8 mouse cellular contexts compared by ENCODE assay signal in genomic region chr17:35002153-35002865, GRCm38 (mm10). TPM values are rescaled to one million over a fixed set of nuclear protein-coding genes. Genes with fewer than 3 reads are reported as not detected.
DNase-seq lines count a peak whose midpoint lies in the region; ATAC-seq and TF ChIP-seq lines count a peak whose summit lies in the region.

No protein-coding gene starts in this region.

- no peak for TF ChIP-seq POLR2A in bone marrow macrophage, adult 2 months (IDR thresholded peaks at IDR 0.05; ENCODE audit: borderline replicate concordance, low read depth, low read length)

- no peak for DNase-seq in left cerebral cortex, adult 2 months (ENCODE audit: extremely low spot score in 1 of 2, low spot score in 2 of 2)
- no peak for DNase-seq in left cerebral cortex, adult 9 months (ENCODE audit: low spot score in 2 of 2)
- DNase-seq in layer of hippocampus, postnatal 36 days: no peak
- no peak for DNase-seq in right cerebral cortex, postnatal 14 days
- DNase-seq in right cerebral cortex, postnatal 4 days: no peak

- no peaks in the 10 kb centered on the region for H3K27me3 ChIP-seq in heart, embryonic 16.5 days (ENCODE audit: control insufficient read depth, insufficient read depth, low read length)

- intact Hi-C loops in left cerebral cortex, adult 2 months (cut with DNase I): loop anchor here (5.0 kb wide), 1 partner anchor 120 kb away; the partner anchor contains the start of genes Csnk2b and Gpank1

- peak overlapping the region; percentile 5; the same call in 1 of the 2 replicates for H3K4me3 ChIP-seq in left cerebral cortex, adult 2 months
- H3K4me3 ChIP-seq in bone marrow macrophage, adult 2 months (ENCODE audit: insufficient read depth, low read length): peak overlapping the region; percentile 91
- H3K4me3 ChIP-seq in heart, embryonic 16.5 days (ENCODE audit: low read length): peak overlapping the region; percentile 90
- H3K4me3 ChIP-seq in macrophage (ENCODE audit: inconsistent target): peak overlapping the region; percentile 40

- H3K9ac ChIP-seq in heart, embryonic 16.5 days (ENCODE audit: low read length): peak overlapping the region; percentile 96

- peaks cover 60% of the 10 kb centered on the region for H3K79me2 ChIP-seq in macrophage (ENCODE audit: inconsistent target)

- no peak overlapping the region for H3K27ac ChIP-seq in left cerebral cortex, adult 2 months
- peak overlapping the region; percentile 96 for H3K27ac ChIP-seq in bone marrow macrophage, adult 2 months (ENCODE audit: insufficient read depth, low read depth, low read length)
- H3K27ac ChIP-seq in heart, embryonic 16.5 days (ENCODE audit: low read length): peak overlapping the region; percentile 98
- peak overlapping the region; percentile 70 for H3K27ac ChIP-seq in macrophage

- WGBS in heart, embryonic 16.5 days: 6% methylated on average over 12 of the region's 12 CpGs
- 3% methylated on average over 12 of the region's 12 CpGs for WGBS in macrophage (ENCODE audit: missing documents)

- no peaks in the 10 kb centered on the region for H3K9me3 ChIP-seq in heart, embryonic 16.5 days (replicated peaks; ENCODE audit: control insufficient read depth, low read length)

- no peak for ATAC-seq in heart, embryonic 16.5 days (replicated peaks; ENCODE audit: extremely low read depth, insufficient read depth, low FRiP score)

- H3K36me3 ChIP-seq in heart, embryonic 16.5 days (ENCODE audit: control insufficient read depth, insufficient read depth): peaks cover 36% of the 10 kb centered on the region
- H3K36me3 ChIP-seq in macrophage (ENCODE audit: inconsistent target): peaks cover 13% of the 10 kb centered on the region; the same call in 1 of the 2 replicates

- H3K4me2 ChIP-seq in heart, embryonic 16.5 days (ENCODE audit: low read depth, low read length): peak overlapping the region; percentile 99

- H3K4me1 ChIP-seq in bone marrow macrophage, adult 2 months (ENCODE audit: control insufficient read depth, insufficient read depth, low read length): peaks cover 18% of the 10 kb centered on the region
- peaks cover 38% of the 10 kb centered on the region for H3K4me1 ChIP-seq in heart, embryonic 16.5 days (ENCODE audit: control insufficient read depth, insufficient read depth, low read length)

- no peak for TF ChIP-seq CTCF in left cerebral cortex, adult 2 months (IDR thresholded peaks at IDR 0.05)
- TF ChIP-seq CTCF in bone marrow macrophage, adult 2 months (IDR thresholded peaks at IDR 0.05; ENCODE audit: low read depth, low read length): no peak

RNA-seq across cellular contexts. Expression of gene Vars, which starts 1.5 kb away (rescaled TPM):
- 10 to 100 TPM; 44.1 to 46.6 TPM for total RNA-seq in left cerebral cortex, adult 2 months (2021)
- 28.4 and 35.2 TPM in 2 replicates for polyA plus RNA-seq in bone marrow macrophage, adult 2 months (2012; ENCODE audit: insufficient read depth, insufficient read length, missing spikeins)
- polyA plus RNA-seq in heart, embryonic 16.5 days (2015; fragmentation: Nextera tagmentation; extraction: Ambion mirVana): 69.9 and 75.0 TPM in 2 replicates
- 100 to 1,000 TPM in 1 of 26 experiments, 10 to 100 TPM in 22, 1 to 10 TPM in 3; 5.5 to 107 (median 40.8) TPM for total RNA-seq in macrophage (2018; cell fraction: chromatin; rRNA removed)
- total RNA-seq in macrophage (2018; cell fraction: cytosol; rRNA removed): 10 to 100 TPM; 13.8 to 26.9 (median 20.9) TPM
- total RNA-seq in macrophage (2018; cell fraction: nucleus; rRNA removed): 10 to 100 TPM; 10.8 to 83.2 (median 27.1) TPM
- polyA plus RNA-seq in macrophage (2018): 7.7 to 37.5 TPM (median 19.2 TPM) in 3 replicates
- total RNA-seq in layer of hippocampus, postnatal 36 days (2021): 10 to 100 TPM; 45.1 to 50.1 TPM

RNA-seq across cellular contexts. Expression of gene Vwa7, which starts 14.1 kb away (rescaled TPM):
- total RNA-seq in left cerebral cortex, adult 2 months (2021): under 1 TPM; 0.40 to 0.43 TPM
- 0.31 and 0.34 TPM in 2 replicates for polyA plus RNA-seq in bone marrow macrophage, adult 2 months (2012; ENCODE audit: insufficient read depth, insufficient read length, missing spikeins)
- polyA plus RNA-seq in heart, embryonic 16.5 days (2015; fragmentation: Nextera tagmentation; extraction: Ambion mirVana): 0.27 and 0.34 TPM in 2 replicates
- under 1 TPM in 9 of 26 experiments, not detected in 17; 0.16 to 0.29 (median 0.20) TPM for total RNA-seq in macrophage (2018; cell fraction: chromatin; rRNA removed)
- total RNA-seq in macrophage (2018; cell fraction: cytosol; rRNA removed): under 1 TPM in 24 of 26 experiments, not detected in 2; 0.03 to 0.18 (median 0.09) TPM
- total RNA-seq in macrophage (2018; cell fraction: nucleus; rRNA removed): under 1 TPM in 11 of 26 experiments, not detected in 15; 0.10 to 0.64 (median 0.17) TPM
- 0.06 to 0.32 TPM (median 0.07 TPM) in 3 replicates for polyA plus RNA-seq in macrophage (2018)
- total RNA-seq in layer of hippocampus, postnatal 36 days (2021): under 1 TPM; 0.22 to 0.33 TPM

RNA-seq across cellular contexts. Expression of gene Lsm2, which starts 20.6 kb away (rescaled TPM):
- 10 to 100 TPM; 15.8 to 18.4 TPM for total RNA-seq in left cerebral cortex, adult 2 months (2021)
- 37.1 and 44.0 TPM in 2 replicates for polyA plus RNA-seq in bone marrow macrophage, adult 2 months (2012; ENCODE audit: insufficient read depth, insufficient read length, missing spikeins)
- polyA plus RNA-seq in heart, embryonic 16.5 days (2015; fragmentation: Nextera tagmentation; extraction: Ambion mirVana): 132 and 134 TPM in 2 replicates
- 10 to 100 TPM in 16 of 26 experiments, 1 to 10 TPM in 10; 3.4 to 21.3 (median 10.7) TPM for total RNA-seq in macrophage (2018; cell fraction: chromatin; rRNA removed)
- total RNA-seq in macrophage (2018; cell fraction: cytosol; rRNA removed): 10 to 100 TPM; 10.6 to 20.3 (median 17.3) TPM
- total RNA-seq in macrophage (2018; cell fraction: nucleus; rRNA removed): 10 to 100 TPM in 13 of 26 experiments, 1 to 10 TPM in 13; 4.2 to 37.3 (median 9.8) TPM
- 16.5 to 52.8 TPM (median 51.4 TPM) in 3 replicates for polyA plus RNA-seq in macrophage (2018)
- 10 to 100 TPM; 17.3 to 19.1 TPM for total RNA-seq in layer of hippocampus, postnatal 36 days (2021)

RNA-seq across cellular contexts. Expression of gene Sapcd1, which starts 25.5 kb away (rescaled TPM):
- under 1 TPM in 1 of 2 experiments, not detected in 1; 0.59 TPM for total RNA-seq in left cerebral cortex, adult 2 months (2021)
- polyA plus RNA-seq in bone marrow macrophage, adult 2 months (2012; ENCODE audit: insufficient read depth, insufficient read length, missing spikeins): not detected in 2 replicates
- 1.9 and 3.0 TPM in 2 replicates for polyA plus RNA-seq in heart, embryonic 16.5 days (2015; fragmentation: Nextera tagmentation; extraction: Ambion mirVana)
- total RNA-seq in macrophage (2018; cell fraction: chromatin; rRNA removed): 1 to 10 TPM in 7 of 26 experiments, under 1 TPM in 1, not detected in 18; 0.82 to 2.5 (median 1.5) TPM
- total RNA-seq in macrophage (2018; cell fraction: cytosol; rRNA removed): not detected
- not detected for total RNA-seq in macrophage (2018; cell fraction: nucleus; rRNA removed)
- not detected in 3 replicates for polyA plus RNA-seq in macrophage (2018)
- total RNA-seq in layer of hippocampus, postnatal 36 days (2021): under 1 TPM; 0.62 to 0.94 TPM

RNA-seq across cellular contexts. Expression of gene Hspa1l, which starts 29.8 kb away (rescaled TPM):
- under 1 TPM; 0.34 to 0.42 TPM for total RNA-seq in left cerebral cortex, adult 2 months (2021)
- not detected in 2 replicates for polyA plus RNA-seq in bone marrow macrophage, adult 2 months (2012; ENCODE audit: insufficient read depth, insufficient read length, missing spikeins)
- 3.1 and 4.2 TPM in 2 replicates for polyA plus RNA-seq in heart, embryonic 16.5 days (2015; fragmentation: Nextera tagmentation; extraction: Ambion mirVana)
- under 1 TPM in 16 of 26 experiments, not detected in 10; 0.33 to 0.86 (median 0.56) TPM for total RNA-seq in macrophage (2018; cell fraction: chromatin; rRNA removed)
- 1 to 10 TPM in 24 of 26 experiments, under 1 TPM in 2; 0.57 to 2.0 (median 1.3) TPM for total RNA-seq in macrophage (2018; cell fraction: cytosol; rRNA removed)
- total RNA-seq in macrophage (2018; cell fraction: nucleus; rRNA removed): 1 to 10 TPM in 7 of 26 experiments, under 1 TPM in 18, not detected in 1; 0.23 to 1.8 (median 0.72) TPM
- polyA plus RNA-seq in macrophage (2018): 0.47 to 1.7 TPM (median 0.96 TPM) in 3 replicates
- total RNA-seq in layer of hippocampus, postnatal 36 days (2021): under 1 TPM; 0.42 to 0.48 TPM

Comparison
In these comparisons a context has a peak if more than half of its experiments do, and no peak if none do; other contexts are left out.
1. H3K4me3 ChIP-seq: peak in every context shown above with its lines; median percentile 91 in bone marrow macrophage, adult 2 months; 90 in heart, embryonic 16.5 days; 40 in macrophage; 5 in left cerebral cortex, adult 2 months.